Comparison of ENCODE assay signal across 18 mouse cellular contexts in genomic region chr5:35898994-35899393, GRCm38 (mm10). TPM values are rescaled to one million over a fixed set of nuclear protein-coding genes. Genes with fewer than 3 reads are reported as not detected.
DNase-seq lines count a peak whose midpoint lies in the region; ATAC-seq lines count a peak whose summit lies in the region.
"Had no signal": no experiment of that assay in that cellular context is flagged by ENCODE, and none has a peak within 500 bp of the region (broad histone marks: within the 10 kb centered on the region; RNA-seq: fewer than 3 reads in every experiment).

No protein-coding gene starts in this region.

- H3K36me3 ChIP-seq in heart, embryonic 10.5 days = no peaks in the 10 kb centered on the region
- 0 out of 2 replicates have a peak, but pooled peaks cover 3% of the 10 kb centered on the region for H3K36me3 ChIP-seq in kidney, embryonic 15.5 days
- H3K36me3 ChIP-seq: embryonic facial prominence, embryonic 12.5 days; forebrain, embryonic 12.5 days; hindbrain, embryonic 13.5 days had no signal

- peak overlapping the region; percentile 83; the same call in 1 of the 2 replicates for H3K27ac ChIP-seq in heart, embryonic 10.5 days
- peak overlapping the region; percentile 16; the same call in 1 of the 2 replicates for H3K27ac ChIP-seq in kidney, embryonic 15.5 days
- H3K27ac ChIP-seq in brown adipose tissue, adult 24 weeks (replicated peaks; ENCODE audit: low read depth, low read length) = 0 out of 2 replicates have a peak overlapping the region, but pooled peaks have one; percentile 9
- H3K27ac ChIP-seq: embryonic facial prominence, embryonic 12.5 days; forebrain, embryonic 12.5 days; hindbrain, embryonic 13.5 days; hindbrain, postnatal 0 days had no signal

- ATAC-seq in kidney, embryonic 15.5 days (replicated peaks; ENCODE audit: low FRiP score) = no peak
- ATAC-seq in megakaryocyte progenitor cell, adult 5-6 weeks (replicated peaks; ENCODE audit: poor library complexity) = peak; percentile 65
- ATAC-seq: hindbrain, postnatal 0 days had no signal

- intact Hi-C loops in heart, postnatal 36 days (cut with DNase I) = no loop called here

- WGBS in heart, embryonic 10.5 days = 93% methylated on average over 3 of the region's 3 CpGs
- 78% methylated on average over 3 of the region's 3 CpGs for WGBS in kidney, embryonic 15.5 days

- no peaks in the 10 kb centered on the region for H3K27me3 ChIP-seq in heart, embryonic 10.5 days (ENCODE audit: insufficient read depth, poor library complexity, severe bottlenecking)
- H3K27me3 ChIP-seq in kidney, embryonic 15.5 days = no peaks in the 10 kb centered on the region
- H3K27me3 ChIP-seq: embryonic facial prominence, embryonic 12.5 days; forebrain, embryonic 12.5 days; hindbrain, embryonic 13.5 days had no signal

- no peak overlapping the region for H3K4me2 ChIP-seq in kidney, embryonic 15.5 days
- H3K4me2 ChIP-seq: embryonic facial prominence, embryonic 12.5 days; forebrain, embryonic 12.5 days had no signal

- no peaks in the 10 kb centered on the region for H3K9me3 ChIP-seq in heart, embryonic 10.5 days
- H3K9me3 ChIP-seq in kidney, embryonic 15.5 days (replicated peaks) = no peaks in the 10 kb centered on the region
- H3K9me3 ChIP-seq: embryonic facial prominence, embryonic 12.5 days; forebrain, embryonic 12.5 days; hindbrain, embryonic 13.5 days had no signal

- H3K4me3 ChIP-seq in heart, embryonic 10.5 days = no peak overlapping the region
- no peak overlapping the region for H3K4me3 ChIP-seq in kidney, embryonic 15.5 days (replicated peaks)
- H3K4me3 ChIP-seq in brown adipose tissue, adult 24 weeks (ENCODE audit: insufficient read depth, low read depth, low read length) = no peak overlapping the region
- H3K4me3 ChIP-seq: embryonic facial prominence, embryonic 12.5 days; forebrain, embryonic 12.5 days; hindbrain, embryonic 13.5 days had no signal

- H3K4me1 ChIP-seq in heart, embryonic 10.5 days = peaks cover 81% of the 10 kb centered on the region
- H3K4me1 ChIP-seq in kidney, embryonic 15.5 days = peaks cover 86% of the 10 kb centered on the region
- H3K4me1 ChIP-seq in brown adipose tissue, adult 24 weeks (ENCODE audit: control insufficient read depth, insufficient read depth, insufficient read length, low read length) = peaks cover 39% of the 10 kb centered on the region

- no peak for DNase-seq in heart, embryonic 10.5 days (ENCODE audit: low spot score)
- no peak for DNase-seq in heart, postnatal 36 days
- no peak for DNase-seq in kidney, adult 18-20 months
- DNase-seq in c-Kit-positive CD71-positive TER-119-positive erythroid progenitor cells, embryonic 14.5 days (ENCODE audit: low spot score) = no peak
- DNase-seq: adrenal gland, adult 8-10 months; adrenal gland, postnatal 36 days; cerebellum, adult 11-12 months; cerebellum, adult 9-10 months; cerebellum, postnatal 25 days; gastrocnemius, postnatal 36 days; kidney, adult 8-10 months had no signal

- H3K9ac ChIP-seq in kidney, embryonic 15.5 days = no peak overlapping the region
- H3K9ac ChIP-seq: embryonic facial prominence, embryonic 12.5 days; forebrain, embryonic 12.5 days; hindbrain, embryonic 13.5 days had no signal

RNA-seq across cellular contexts. Expression of gene Afap1, which starts 5.9 kb away (rescaled TPM):
- 21.7 and 27.0 TPM in 2 replicates for polyA plus RNA-seq in heart, embryonic 10.5 days (2016; fragmentation: Nextera tagmentation; extraction: Ambion mirVana)
- total RNA-seq in heart, postnatal 36 days (2021) = 10 to 100 TPM; 20.8 to 20.9 TPM
- 24.7 and 25.4 TPM in 2 replicates for polyA plus RNA-seq in kidney, embryonic 15.5 days (2015; fragmentation: Nextera tagmentation; extraction: Ambion mirVana)
- 19.0 and 19.3 TPM in 2 replicates for polyA plus RNA-seq in brown adipose tissue, adult 24 weeks (2012; ENCODE audit: insufficient read depth, insufficient read length, missing spikeins)
- total RNA-seq in megakaryocyte progenitor cell, adult 5-6 weeks (2015) = 27.9 and 31.9 TPM in 2 replicates
- 15.5 and 16.8 TPM in 2 replicates for total RNA-seq in megakaryocyte progenitor cell, adult 5-6 weeks (2017)

Comparison
In these comparisons a context has a peak if more than half of its experiments do, and no peak if none do; other contexts are left out.
1. H3K27ac ChIP-seq: peak in every context shown above with its lines; median percentile 83 in heart, embryonic 10.5 days; 16 in kidney, embryonic 15.5 days; 9 in brown adipose tissue, adult 24 weeks.